Mouse (Mus musculus) brain, embryonic 14.5 days (tissue): ENCODE measurements around the gene Egf.

Source experiments
- CTCF ChIP-seq: fragments of 200-500 bp; IDR thresholded peaks from 2 replicates; pipeline ENCODE4 v1.5.1; 2012; ENCODE audit warnings: inconsistent platforms, mild to moderate bottlenecking, moderate library complexity, borderline replicate concordance; ENCODE audit not compliant: insufficient read depth, insufficient read length; ENCODE audit errors: extremely low read depth
- POLR2A ChIP-seq: fragments of 200-500 bp; IDR thresholded peaks from 2 replicates; pipeline ENCODE4 v1.6.1; 2012; ENCODE audit warnings: mild to moderate bottlenecking, inconsistent platforms, borderline replicate concordance; ENCODE audit not compliant: poor library complexity, insufficient read depth, insufficient read length, severe bottlenecking; ENCODE audit errors: extremely low read depth

GRCm38 (mm10) chr3:129687429-129687828 is 67.7 kb downstream of the Egf start:
- TF ChIP-seq POLR2A (no peak), CTCF (no peak)
